Mouse (Mus musculus): ENCODE measurements at regions not wholly inside any gene's neighbourhood (a gene's known extent, or its start where the extent isn't known, plus 50 kb on each side); places are given as distances from the start of the nearest gene placed in this dataset.

DNA sequence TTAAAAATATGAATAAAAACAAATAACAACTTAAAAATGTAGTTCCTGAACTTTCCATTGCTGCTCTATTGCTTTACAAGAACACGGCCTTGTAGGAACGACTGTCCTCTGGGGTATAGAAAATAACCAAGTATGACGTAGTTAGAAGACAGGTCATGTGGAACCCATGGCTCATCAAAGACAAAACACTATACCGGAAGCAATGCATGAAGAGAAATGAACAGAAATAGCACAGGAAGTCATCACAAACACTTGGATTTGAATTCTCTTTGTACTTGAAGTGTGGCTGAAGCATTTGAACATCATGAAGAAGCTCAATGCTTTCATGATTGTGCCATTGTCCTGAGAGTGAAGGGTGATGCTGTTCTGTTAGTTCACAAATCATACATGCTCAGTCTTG, 538.7 kb upstream of the Zfp462 start:
- no peak for ATAC-seq (replicated peaks; ENCODE audit: low FRiP score, low TSS enrichment, poor library complexity, severe bottlenecking)

GRCm38 (mm10) chr4:54407930-54408329, 536.9 kb upstream of the Zfp462 start:
- no peak for ATAC-seq (replicated peaks; ENCODE audit: low FRiP score, low TSS enrichment, poor library complexity, severe bottlenecking)

- no peak for ATAC-seq (replicated peaks; ENCODE audit: low FRiP score, low TSS enrichment, poor library complexity, severe bottlenecking)
Measured at GRCm38 (mm10) chr4:54430789-54431188, 514.1 kb upstream of the Zfp462 start.

GRCm38 (mm10) chr4:54460596-54460995, 484.3 kb upstream of the Zfp462 start:
- ATAC-seq (replicated peaks; ENCODE audit: low FRiP score, low TSS enrichment, poor library complexity, severe bottlenecking), result no peak

DNA sequence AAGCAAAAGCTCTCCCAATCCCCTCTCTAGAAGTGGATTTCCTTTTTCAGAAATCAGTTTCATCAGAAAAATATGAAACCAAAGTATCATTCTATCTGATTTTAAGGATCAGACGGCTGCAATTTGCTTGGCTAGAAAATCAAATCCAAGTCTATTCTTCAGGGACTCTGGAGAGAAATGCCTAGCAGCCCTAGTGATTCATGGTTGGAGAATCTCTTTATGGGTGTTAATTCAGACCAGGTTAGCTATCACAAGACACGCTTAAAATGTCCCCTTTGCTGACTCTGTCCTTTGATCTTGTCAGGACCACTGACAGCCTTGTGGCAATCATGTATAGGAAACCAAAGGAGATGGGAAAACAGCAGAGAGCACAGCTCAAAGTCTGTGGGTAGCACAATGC, 475.7 kb upstream of the Zfp462 start:
- no peak for ATAC-seq (replicated peaks; ENCODE audit: low FRiP score, low TSS enrichment, poor library complexity, severe bottlenecking)

GRCm38 (mm10) chr4:54470022-54471008, 474.5 kb upstream of the Zfp462 start:
- no peak for ATAC-seq (replicated peaks; ENCODE audit: low FRiP score, low TSS enrichment, poor library complexity, severe bottlenecking)

DNA sequence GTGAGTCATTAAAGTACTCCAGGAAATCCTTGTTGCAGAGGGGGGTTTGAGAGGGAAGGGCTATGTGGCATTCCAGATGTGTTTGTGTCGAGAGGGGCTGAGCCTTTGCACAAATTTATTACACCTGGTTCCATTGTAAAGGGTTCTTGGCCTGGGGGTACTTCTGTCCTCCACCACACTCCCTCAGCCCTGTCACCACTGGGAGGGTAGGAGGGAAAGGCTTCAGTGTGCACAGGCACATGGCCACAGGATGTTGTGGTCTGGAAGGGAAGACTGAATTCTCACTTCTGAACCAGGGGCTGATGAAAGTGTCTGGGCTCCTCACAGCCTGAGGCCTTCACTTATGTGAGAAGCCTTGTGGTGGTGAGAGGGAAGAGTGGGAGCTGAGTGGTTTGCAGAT, 473.8 kb upstream of the Zfp462 start:
- ATAC-seq (replicated peaks; ENCODE audit: low FRiP score, low TSS enrichment, poor library complexity, severe bottlenecking), result no peak

DNA sequence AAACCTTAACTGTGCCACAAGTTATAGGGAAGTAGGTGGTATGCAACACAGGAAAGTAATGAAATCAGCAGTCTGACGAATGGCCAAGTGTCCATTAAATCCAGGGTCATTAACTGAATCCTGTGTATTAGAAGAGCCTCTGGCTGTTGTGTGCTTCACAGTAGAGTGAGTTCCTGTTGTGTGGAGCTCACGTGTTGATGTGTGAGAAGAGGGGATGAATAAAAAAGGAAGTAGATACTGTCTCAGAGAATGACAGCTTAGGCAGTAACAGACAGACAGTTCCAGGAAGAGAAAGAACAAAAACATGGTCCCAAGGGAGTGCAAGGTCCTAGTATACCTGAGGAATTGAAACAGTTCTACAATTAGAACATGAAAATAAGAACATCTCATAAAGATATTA, 463.1 kb upstream of the Zfp462 start:
- ATAC-seq (replicated peaks; ENCODE audit: low FRiP score, low TSS enrichment, poor library complexity, severe bottlenecking), result no peak

GRCm38 (mm10) chr4:54493074-54493473, 451.8 kb upstream of the Zfp462 start:
- ATAC-seq (replicated peaks; ENCODE audit: low FRiP score, low TSS enrichment, poor library complexity, severe bottlenecking), result no peak

DNA sequence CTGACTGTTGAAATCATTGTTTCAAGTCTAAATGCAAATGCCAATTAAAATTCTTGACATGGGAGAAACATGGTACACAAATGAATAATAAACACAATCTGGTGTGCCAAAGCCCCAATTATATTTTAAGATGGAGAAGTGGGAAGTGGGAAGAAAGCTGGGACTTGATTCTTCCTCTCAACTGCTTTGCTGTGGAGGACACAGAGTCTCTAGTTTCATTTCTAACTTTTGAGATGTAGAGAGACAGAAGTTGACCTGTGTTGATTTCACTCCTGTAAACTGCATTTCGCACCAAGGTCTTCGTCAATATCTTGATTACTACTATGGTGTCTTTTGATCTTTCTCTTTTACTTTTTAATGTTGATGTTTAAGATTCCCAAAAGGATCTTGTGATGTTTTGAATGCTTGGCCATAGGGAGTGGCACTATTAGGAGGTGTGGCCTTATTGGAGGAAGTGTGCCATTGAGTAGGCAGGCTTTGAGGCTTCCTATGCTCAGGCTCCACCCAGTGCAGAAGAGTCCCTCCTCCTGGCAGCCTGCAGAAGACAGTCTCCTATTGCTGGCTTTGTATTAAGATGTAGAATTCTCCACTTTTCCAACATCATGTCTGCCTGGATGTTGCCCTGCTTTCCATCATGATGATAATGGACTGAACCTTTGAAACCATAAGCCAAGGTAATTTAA, 447.4 kb upstream of the Zfp462 start:
- ATAC-seq (replicated peaks; ENCODE audit: low FRiP score, low TSS enrichment, poor library complexity, severe bottlenecking), result no peak

DNA sequence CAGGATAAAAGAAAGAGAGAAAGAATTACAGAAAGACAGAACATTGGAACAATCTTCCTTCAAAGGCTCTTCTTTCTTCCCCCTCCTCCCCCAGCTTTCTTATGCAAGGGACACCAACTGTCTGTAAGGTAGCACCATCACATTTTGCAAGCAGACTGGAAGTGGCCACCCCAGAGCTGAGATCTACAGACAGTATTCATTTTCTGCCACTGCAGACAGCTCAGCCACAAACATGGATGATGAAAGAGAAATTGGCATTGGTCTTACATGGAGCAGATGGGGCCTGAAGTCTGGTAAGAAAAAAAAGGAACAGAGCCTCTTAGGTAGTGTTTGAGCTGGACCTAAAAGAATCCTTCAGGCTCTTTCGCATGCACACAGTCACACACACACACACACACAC, 428.9 kb upstream of the Zfp462 start:
- ATAC-seq (replicated peaks; ENCODE audit: low FRiP score, low TSS enrichment, poor library complexity, severe bottlenecking), result no peak

GRCm38 (mm10) chr4:54523283-54523682, 421.6 kb upstream of the Zfp462 start:
- ATAC-seq (replicated peaks; ENCODE audit: low FRiP score, low TSS enrichment, poor library complexity, severe bottlenecking), result 0 out of 2 replicates have a peak, but pooled peaks have one; percentile 18

DNA sequence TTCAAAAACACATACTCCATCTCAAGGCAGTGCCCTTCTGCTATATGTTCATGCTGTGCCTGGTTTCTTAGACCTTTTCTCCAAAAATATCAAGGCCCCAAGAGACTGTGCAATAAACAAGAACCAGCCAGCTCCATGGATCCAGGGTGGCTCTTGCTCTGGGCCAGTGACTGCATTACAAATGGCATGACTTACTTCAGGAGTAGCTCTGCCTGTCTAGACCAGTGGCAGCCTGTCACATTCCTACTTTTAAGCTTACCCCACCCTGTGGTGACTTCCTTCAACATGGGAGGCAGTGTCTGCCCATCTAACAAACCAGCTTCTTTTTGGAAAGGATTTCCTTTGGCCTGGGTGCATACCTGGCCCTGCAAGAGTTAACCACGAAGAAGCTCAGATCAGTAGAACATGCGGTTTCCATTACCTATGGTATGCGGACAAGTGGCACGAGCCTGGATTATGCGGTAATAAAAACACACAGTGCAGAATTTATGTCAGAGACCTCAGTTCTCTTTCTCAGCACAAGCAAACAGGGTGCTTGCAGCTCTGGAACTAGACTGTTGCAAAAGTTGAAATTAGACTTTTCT, 418.8 kb upstream of the Zfp462 start:
- ATAC-seq (replicated peaks; ENCODE audit: low FRiP score, low TSS enrichment, poor library complexity, severe bottlenecking), result no peak

- peak; percentile 37; the same call in 1 of the 2 replicates for ATAC-seq (replicated peaks; ENCODE audit: low FRiP score, low TSS enrichment, poor library complexity, severe bottlenecking)
Measured at GRCm38 (mm10) chr4:54527660-54528059, 417.2 kb upstream of the Zfp462 start.

GRCm38 (mm10) chr4:54531739-54532138, 413.1 kb upstream of the Zfp462 start:
- no peak for ATAC-seq (replicated peaks; ENCODE audit: low FRiP score, low TSS enrichment, poor library complexity, severe bottlenecking)

- ATAC-seq (replicated peaks; ENCODE audit: low FRiP score, low TSS enrichment, poor library complexity, severe bottlenecking), result no peak
Measured at GRCm38 (mm10) chr4:54533846-54534245, 411.0 kb upstream of the Zfp462 start.

GRCm38 (mm10) chr4:54552864-54553618, 391.8 kb upstream of the Zfp462 start:
- no peak for ATAC-seq (replicated peaks; ENCODE audit: low FRiP score, low TSS enrichment, poor library complexity, severe bottlenecking)

GRCm38 (mm10) chr4:54563075-54563474, 381.8 kb upstream of the Zfp462 start:
- ATAC-seq (replicated peaks; ENCODE audit: low FRiP score, low TSS enrichment, poor library complexity, severe bottlenecking), result no peak

GRCm38 (mm10) chr4:54573185-54573584, 371.7 kb upstream of the Zfp462 start:
- no peak for ATAC-seq (replicated peaks; ENCODE audit: low FRiP score, low TSS enrichment, poor library complexity, severe bottlenecking)

DNA sequence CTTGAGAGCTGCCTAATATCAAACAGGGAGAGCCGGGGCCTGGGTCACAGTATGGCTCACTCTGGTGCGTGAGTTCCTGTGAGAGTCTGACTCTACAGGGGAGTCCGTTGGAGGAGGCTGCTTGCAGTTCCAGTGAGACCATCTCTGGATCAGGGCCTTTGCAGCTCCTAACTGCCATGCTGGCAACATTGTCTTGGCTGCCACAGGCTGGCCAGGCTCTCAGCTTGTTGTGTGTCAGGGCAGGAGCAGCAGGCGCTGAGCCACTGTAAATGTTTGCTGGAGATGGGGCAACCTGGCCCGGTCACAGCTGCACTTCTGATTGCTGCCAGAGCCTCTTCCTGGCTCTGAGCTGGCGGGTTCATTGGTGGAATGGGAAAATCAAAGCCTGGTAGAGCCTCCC, 357.7 kb upstream of the Zfp462 start:
- ATAC-seq (replicated peaks; ENCODE audit: low FRiP score, low TSS enrichment, poor library complexity, severe bottlenecking), result no peak
